Mouse (Mus musculus) gastrocnemius, adult 18-20 months (tissue): ENCODE measurements around the gene Rc3h1. TPM values are rescaled to one million over a fixed set of nuclear protein-coding genes. Genes with fewer than 3 reads are reported as not detected.
A peak's percentile ranks its signal among the peaks of the same experiment; 100 is the strongest.
"Not testable (repeated sequence)": the region's sequence is repeated elsewhere in the genome, so short reads cannot be mapped to it uniquely, and the experiment has no call there.

ENCODE experiments used
- DNase-seq: peaks from one replicate; pipeline ENCODE4 v3.0.0; 2021; ENCODE audit warnings: low spot score
- total RNA-seq, 2 experiments: library from RNA; stranded (reverse); gene quantifications; 2 replicates each; pipeline ENCODE4 v1.2.3; 2021

Rc3h1 gene
- total RNA-seq, 2 experiments from 2014 or later: 34.3 to 34.8 TPM

GRCm38 (mm10) chr1:160935551-160935950, 29.3 kb downstream of the Rc3h1 start:
- DNase-seq: no peak

DNA sequence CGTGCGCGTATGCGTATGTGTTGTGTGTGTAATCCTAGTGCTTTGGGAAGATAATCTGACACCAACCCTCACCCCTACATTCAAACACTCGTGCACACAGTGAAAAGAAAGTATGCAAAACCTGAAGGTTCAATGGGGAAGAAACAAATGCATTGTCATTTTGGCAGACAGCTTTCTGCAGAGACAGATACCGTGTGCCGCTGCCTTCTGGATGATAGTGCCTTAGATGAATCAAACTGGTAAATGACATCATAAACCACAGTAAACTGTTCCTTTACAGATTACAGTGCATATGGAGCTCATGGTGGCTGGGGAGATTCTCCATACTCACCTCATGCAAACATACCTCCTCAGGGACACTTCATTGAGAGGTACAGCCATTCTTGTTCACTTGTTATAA, 57.0 kb downstream of the Rc3h1 start:
- no peak for DNase-seq

DNA sequence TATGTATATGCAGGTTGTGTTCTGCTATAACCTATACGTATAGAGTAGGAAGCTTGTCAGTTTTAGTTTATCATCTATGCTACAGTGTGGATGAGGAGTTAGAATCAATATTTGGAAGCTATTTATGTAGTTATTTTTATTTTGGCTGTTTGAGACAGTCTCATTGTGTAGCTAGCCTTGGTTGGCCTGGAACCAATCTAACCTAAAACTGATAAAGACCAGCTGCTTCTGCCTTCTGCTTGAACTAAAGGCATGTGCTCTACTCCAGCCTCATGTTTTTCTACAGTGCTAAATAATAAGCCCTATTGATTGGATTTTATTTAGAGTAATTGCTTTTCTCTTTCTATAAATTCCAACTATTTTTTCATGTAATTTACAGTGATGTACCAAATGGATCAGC, 61.0 kb downstream of the Rc3h1 start:
- no peak for DNase-seq

DNA sequence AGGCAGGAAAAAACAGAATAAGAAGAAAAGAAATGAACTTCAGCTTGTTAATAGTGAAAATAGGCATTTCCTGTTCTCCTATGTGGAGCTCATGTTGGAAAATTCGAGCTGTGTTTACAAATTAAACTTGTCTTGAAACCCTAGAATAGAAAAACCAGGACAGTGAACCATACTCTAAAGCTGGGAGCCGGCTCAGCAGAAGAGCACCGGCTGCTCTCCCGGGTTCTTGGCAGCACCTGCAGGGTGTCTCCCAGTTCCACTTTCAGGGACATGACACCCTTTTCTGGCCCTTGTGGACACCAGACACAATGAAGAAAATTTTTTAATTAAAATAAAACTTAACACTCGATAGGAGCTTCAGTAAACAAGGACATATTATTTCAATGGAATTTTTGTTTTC, 62.4 kb downstream of the Rc3h1 start:
- DNase-seq: peak; percentile 40

DNA sequence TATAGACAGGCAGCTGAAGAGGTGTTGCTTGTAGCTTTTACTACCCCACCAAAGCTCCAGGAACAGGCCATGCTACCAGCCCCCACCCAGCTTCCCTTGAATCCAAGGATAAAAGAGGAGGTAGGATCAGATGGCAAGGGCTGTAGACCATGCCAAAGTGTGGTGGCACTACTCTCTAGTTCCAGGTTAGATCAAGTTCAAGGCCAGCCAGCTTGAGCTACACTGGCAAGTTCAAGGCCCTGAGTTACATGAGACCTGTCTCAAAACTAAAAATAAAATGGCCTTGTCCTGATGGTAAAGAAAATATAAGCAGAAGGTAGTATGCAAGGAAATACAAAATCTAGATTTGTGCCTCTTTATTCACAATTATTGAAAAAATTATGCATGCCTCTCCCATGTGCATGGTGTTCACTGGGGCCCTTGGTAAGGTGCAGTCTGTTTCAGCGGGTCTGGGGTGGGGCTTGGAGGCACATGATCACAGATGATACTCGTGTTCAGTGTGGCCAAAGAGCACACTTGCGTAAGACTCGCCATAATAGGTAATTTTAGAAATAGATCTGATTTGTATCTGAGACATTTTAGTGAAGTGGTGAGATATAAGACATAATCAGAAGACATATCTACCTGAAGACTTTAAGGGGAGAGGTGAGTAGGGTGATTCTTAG, 72.0 kb downstream of the Rc3h1 start, which contains the start of gene Serpinc1:
Gene Serpinc1, plus strand, starts transcription at position 515 of the 665 bp plus-strand sequence.
- DNase-seq: peak; percentile 10

GRCm38 (mm10) chr1:160980021-160980420, 73.8 kb downstream of the Rc3h1 start:
- no peak for DNase-seq

GRCm38 (mm10) chr1:160980537-160981234, 74.5 kb downstream of the Rc3h1 start:
- DNase-seq: no peak

GRCm38 (mm10) chr1:160981337-160981736, 75.1 kb downstream of the Rc3h1 start:
- no peak for DNase-seq

DNA sequence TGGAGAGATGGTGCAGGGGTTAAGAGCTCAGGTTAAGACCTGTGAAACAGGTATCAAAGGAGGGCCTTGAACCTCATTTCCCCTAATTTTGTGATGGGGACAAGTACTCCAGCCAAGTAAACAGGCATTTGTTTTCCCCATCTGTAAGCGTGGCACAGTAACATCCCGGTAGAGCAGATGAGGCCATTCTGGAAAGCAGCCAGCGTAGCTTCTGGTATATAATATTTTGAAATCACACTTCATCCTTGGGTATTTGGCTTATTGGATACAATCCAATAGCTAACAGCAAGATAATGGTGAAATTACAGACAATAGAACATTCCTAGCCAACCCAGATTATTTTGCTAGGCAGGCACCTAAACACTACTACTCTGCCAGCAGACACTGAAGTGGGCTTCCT, 76.7 kb downstream of the Rc3h1 start:
- DNase-seq: no peak

- not testable (repeated sequence) for DNase-seq
These were observed 78.5 kb downstream of the Rc3h1 start for GRCm38 (mm10) chr1:160984731-160985130.

GRCm38 (mm10) chr1:160985477-160985876, 79.3 kb downstream of the Rc3h1 start:
- DNase-seq: no peak

DNA sequence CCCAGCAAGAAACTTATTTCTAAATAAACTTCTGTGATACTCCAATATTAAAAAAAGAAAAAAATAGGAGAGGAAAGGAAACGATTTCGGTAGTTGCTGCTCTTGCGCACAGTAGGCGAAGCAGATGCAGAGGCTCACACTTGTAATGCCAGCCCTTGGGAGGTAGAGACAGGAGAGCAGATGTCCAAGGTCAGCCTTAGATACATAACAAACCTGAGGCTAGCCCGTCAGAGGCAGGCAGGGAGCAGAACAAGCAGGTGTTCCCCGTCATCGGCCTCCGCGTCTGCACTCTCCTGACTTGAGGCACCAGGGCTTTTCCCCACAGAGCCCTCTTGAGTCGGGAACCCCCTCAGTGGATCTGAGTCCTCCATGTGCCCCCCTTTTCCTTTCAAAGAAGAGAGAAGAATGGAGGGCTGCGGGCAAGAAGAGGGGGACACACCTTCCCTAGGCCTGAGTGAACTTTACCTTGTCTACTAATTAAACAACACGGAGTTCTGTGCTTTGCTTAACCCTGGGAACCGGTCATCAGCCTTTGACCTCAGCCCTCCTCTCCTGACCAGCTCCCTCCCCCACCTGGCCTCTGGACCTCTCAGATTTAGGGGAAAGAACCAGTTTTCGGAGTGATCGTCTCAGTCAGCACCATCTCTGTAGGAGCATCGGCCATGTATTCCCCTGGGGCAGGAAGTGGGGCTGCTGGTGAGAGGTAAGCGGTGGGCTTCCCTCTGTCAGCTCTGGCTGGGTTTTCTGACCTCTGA, 80.8 kb downstream of the Rc3h1 start:
- DNase-seq: no peak

- no peak for DNase-seq
These were observed 83.2 kb downstream of the Rc3h1 start for GRCm38 (mm10) chr1:160989395-160989794.

- no peak for DNase-seq
These were observed 87.6 kb downstream of the Rc3h1 start for GRCm38 (mm10) chr1:160993851-160994250.

DNA sequence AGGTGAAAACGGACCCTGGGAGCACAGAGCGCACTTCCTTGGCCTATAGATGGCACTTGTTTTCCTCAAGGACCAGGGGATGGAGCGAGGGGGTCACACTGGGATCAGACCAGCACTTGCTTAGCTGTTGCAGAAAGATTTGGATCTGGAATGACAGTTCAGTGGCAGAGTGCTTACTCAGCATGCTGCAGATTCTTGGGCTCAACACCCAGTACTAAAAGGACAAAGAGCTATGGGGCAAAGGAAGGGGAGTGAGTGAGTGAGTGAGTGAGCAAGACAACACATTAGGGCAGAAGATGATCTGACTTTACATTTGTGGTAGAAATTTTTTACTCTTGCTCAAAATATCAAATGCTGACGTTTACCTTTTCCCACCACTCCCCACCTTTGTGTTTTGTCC, 98.7 kb downstream of the Rc3h1 start:
- DNase-seq: no peak

GRCm38 (mm10) chr1:161005526-161005925, 99.3 kb downstream of the Rc3h1 start:
- no peak for DNase-seq

- no peak for DNase-seq
These were observed 100.3 kb downstream of the Rc3h1 start for GRCm38 (mm10) chr1:161006471-161006870.

DNA sequence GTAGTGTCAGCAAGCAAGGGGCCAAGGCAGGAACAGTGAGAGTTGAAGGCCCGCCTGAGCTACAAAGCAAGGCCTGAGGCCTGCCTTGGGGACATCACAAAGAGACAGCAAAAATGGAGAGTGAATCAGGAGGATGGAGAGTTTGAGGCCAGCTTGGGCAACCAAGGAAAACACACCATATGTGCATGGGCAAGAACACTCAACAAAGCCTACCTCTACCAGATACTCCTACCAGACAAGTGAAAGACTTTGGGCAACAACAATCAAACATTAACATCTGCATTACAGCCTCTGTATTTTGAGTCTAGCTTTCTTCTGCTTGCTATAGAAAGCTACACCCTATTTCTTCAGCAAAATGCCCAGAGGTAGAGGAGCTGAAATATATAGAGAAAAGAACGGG, 101.8 kb downstream of the Rc3h1 start:
- no peak for DNase-seq

- DNase-seq: no peak
These were observed 104.2 kb downstream of the Rc3h1 start for GRCm38 (mm10) chr1:161010436-161010835.

GRCm38 (mm10) chr1:161016378-161016777, 110.2 kb downstream of the Rc3h1 start:
- no peak for DNase-seq

DNA sequence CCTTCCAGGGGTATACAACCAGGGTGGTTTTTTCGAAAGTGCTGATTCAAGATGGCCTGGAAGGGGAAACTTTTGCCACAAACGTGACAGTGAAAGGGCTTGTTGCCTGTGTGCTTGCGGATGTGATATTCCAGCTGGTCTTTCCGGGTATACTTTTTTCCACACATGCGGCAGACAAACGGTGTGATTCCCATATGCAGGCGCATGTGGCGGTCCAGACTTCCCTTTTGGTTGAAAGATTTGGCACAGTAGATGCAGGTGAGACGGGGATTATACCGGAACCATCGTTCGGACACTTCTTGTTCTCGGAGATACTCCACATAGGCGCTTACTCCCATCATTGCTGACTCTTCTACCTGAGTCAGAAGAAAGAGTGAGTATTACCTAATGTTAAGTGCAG, 113.8 kb downstream of the Rc3h1 start:
- no peak for DNase-seq
